Mouse (Mus musculus) spleen, adult 18-20 months (tissue): ENCODE measurements around the gene Fnbp1l.

Experiments
- DNase-seq, 2 experiments: peaks; one replicate each; pipeline ENCODE4 v3.0.0; 2022; ENCODE audit warnings: mixed read lengths in 2 of 2

The Fnbp1l gene

DNA sequence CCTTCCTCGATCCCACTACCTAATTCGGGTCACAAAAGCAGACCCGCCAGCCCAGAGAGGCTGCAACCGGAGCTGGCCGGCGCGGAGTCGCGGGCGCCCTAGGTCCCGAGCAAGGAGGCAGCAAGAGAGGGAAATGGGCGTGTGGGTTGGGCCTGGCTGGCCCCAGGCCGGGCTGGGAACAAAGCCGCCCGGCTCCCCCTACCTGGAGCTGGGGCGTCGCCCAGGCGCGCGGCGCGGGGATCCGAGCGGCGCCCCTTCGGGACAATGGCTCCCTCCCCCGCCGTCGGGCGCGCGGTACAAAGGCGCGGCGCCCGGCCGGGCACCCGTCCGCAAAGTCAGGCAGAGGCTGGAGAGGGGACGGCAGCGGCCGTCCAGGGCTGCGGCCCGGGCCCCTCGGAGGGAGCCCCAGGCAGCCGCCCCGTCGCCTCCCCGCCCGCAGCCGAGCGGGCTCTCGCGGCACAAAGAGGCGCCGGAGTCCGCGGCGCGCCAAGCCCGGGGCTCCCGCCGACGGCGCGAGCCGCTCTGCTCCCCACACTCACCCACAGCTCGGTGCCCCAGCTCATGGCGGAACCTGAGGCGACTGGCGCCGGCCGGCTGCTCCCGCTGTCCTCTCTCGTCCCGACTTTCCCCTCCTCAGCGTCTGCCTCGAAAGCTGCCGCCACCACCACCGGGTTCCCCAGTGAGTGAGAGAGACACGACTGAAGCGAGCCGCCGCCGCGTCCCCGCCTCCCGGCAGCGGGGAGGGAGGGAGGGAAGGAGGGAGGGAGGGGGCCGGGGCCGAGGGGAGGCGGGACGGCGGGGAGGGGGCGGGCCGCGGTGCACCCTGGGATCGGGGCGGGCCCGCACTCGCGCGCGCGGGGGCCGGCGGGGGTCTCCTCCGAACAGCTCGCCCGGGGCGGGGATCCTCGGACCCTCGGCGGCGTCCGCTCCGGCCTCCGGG, at the start of gene Fnbp1l:
Fnbp1l (minus strand) TSS at position 725 of the 940 bp plus-strand sequence.
- peak in 1 of 2 experiments; percentile 40 for DNase-seq

GRCm38 (mm10) chr3:122660795-122661194, 41.3 kb upstream of the Fnbp1l start:
- DNase-seq, result no peak

GRCm38 (mm10) chr3:122659261-122659917, 39.9 kb upstream of the Fnbp1l start:
- no peak for DNase-seq

GRCm38 (mm10) chr3:122647195-122647837, 27.8 kb upstream of the Fnbp1l start:
- DNase-seq, result no peak

- DNase-seq, result no peak
Measured at GRCm38 (mm10) chr3:122640286-122640685, 20.8 kb upstream of the Fnbp1l start.

DNA sequence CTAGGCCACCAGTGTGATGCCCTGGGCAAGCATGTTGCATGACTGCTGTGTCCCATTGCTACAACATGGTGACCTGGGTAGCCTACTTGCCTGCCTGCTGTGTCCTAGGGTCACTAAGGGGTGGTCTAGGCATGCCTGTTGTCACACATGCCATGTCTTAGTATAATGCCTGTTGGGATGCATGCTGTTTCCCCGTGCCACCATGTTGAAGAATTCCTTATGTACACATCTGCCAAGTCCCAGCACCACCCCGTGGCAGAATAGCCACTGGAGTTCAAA, 19.6 kb upstream of the Fnbp1l start:
- no peak for DNase-seq

DNA sequence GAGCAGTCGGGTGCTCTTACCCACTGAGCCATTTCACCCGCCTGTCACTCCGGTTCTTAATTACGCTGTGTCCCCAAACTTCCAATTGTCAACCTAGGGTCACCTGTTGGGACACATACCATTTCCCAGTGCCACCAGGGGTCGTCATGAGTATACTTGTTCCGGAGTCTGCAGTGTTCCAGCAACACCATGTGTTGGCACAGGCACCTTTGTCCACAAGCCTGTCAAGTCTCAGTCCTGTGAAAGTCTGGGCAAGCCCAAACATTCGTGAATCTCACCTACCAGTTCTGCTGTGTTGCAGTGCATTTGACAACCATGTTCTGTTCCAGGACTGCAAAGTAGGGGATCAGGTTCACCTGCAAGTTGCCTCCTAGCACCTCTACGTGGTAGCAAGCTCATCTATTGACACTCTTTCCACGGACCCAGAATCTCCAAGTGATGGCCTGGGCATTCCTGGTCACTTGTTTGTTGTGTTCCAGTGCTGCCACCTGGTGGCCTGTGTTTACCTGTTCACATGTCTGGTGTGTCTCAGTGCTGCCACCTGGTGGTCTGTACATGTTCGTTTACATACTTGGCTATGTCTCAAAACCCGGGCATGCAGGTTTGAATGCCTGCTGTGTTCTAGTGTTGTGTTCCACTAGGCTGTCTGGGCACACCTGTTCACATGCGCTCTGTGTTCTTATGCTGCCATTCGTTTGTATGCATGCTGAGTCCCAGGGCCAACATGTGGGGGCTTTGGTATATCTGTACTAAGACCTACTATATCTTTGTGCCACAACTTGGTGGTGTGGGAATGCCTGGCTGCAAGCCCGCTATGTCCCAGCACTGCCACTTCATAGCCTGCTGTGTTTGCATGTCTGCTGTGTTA, 19.0 kb upstream of the Fnbp1l start:
- peak; percentile 73 to 92 for DNase-seq

GRCm38 (mm10) chr3:122637280-122637679, 17.8 kb upstream of the Fnbp1l start:
- DNase-seq, result no peak

DNA sequence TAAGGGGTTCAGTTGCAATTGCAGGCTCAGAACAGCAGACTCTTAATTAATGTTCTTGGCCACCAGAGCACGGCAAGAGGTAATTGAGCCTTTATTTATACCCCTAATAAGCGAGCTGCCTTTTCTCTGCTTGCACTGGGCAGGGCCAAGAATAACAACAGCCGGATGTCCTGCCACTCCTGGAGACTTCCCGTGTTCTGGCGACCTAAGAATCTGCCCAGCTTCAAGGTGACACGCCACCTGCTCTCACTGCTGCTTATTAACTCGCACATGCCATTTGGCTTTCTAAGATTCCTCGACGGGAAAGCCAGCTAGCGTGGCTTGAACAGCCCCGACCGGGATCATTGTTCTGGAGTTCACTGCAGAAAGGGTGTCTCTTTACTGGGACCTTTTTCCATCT, 15.7 kb upstream of the Fnbp1l start:
- DNase-seq, result no peak

GRCm38 (mm10) chr3:122629580-122629979, 10.1 kb upstream of the Fnbp1l start:
- no peak for DNase-seq

DNA sequence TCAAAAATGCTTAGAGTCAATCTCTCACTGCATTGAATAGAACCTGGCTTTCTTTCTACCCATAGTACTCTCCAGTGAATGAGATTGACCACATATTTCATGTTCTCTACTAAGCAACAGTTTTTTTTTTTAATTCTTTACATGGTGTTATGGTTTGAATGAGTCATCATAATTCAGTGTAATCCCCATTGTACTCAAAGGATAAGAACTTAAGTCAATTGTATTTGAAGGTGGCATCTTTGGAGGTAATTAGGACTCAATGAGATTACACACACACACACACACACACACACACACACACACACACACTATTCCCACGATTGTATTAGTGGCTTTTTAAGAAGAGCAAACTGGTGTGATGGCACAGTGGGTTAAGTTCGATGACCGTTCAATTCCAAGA, 9.4 kb upstream of the Fnbp1l start:
- no peak for DNase-seq

DNA sequence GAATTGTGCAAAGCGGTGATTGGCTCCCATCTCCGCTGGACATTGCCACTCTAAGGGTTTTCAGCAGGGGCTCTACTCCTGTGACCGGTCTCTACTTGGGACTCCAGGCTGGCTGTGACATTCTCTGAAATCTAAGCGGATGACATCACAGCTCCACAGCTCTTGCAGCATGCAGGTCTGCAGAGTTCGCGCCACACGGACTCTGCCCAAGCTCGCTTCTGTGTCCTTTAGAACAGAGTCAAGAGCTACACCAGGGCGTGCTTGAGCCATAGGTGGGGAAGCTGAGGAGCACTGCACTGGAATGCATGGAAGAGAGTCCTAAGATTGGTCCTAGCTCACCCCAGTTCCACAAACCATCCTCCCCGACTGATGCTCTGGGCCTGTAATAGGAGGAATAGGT, 9.0 kb upstream of the Fnbp1l start:
- no peak for DNase-seq

- no peak for DNase-seq
Measured at GRCm38 (mm10) chr3:122627846-122628245, 8.3 kb upstream of the Fnbp1l start.

DNA sequence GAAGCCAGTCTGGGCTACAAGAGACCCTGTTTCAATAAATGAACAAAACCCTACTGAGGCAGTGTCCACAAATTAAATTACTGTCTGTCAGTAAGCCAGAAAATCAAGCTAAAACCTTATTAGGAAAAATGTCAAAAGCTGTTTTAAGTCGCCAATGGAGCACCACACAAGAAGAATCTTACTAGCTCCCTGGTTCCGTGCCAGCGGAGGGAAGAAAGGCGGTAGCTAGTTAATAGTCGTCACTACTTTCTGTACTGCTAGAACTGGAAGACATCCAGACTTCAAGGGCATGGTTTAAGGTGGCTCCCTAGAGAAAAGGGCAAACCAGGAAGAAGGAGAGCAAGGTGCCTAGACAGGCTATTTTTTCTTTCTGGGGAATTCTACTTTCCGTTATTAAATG, 5.1 kb upstream of the Fnbp1l start:
- no peak for DNase-seq

DNA sequence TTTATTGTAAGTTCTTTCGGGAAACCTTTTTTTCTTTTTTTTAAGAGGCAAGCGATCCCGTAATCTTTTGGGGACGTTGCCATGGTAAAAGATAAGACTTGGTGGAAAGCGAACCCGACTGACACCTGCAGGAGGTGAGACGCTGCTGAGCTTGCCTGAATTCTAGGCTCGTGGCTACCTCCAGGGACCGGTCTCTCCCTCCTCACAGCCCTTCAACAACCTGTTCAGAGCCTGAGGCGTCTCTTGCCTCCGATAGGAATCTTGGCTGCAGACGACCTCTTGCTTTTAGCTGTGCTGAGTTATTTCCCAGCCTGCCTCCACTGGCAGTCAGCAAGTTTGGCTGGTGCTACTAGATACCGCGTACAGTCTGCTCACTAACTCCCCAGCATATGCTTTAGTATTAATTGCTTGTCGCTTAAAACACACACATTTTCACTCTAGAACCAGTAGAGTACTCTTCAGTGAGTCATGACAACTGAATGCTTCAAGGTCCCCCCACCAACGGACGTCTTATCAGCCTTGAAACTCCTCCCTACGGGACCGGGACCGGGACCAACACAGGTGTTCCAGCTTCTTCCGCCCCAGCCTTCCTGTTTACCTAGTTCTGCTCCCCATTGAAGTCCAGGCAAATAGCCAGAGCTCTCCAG, 893 bp upstream of the Fnbp1l start:
- peak in 1 of 2 experiments; percentile 5 for DNase-seq

DNA sequence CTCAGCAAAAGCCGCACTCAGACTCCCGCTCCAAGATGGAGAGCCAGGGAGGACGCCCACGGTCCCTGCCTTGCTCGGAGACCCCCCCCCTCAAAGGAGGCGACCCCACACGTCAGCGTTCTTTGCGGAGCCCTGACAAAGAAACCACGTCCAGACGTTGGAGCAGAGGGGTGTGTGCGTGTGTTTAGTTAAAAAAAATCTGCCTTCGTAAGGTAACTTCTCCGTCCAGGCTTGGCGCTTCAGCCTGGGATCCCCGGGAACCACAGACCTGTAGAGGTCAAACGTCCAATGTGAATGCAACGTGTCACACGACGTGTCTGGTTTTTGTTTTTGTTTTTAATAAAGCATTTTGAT, 393 bp upstream of the Fnbp1l start:
- no peak for DNase-seq

- DNase-seq, result peak in 1 of 2 experiments; percentile 10
Measured at GRCm38 (mm10) chr3:122618402-122618801, 1.1 kb downstream of the Fnbp1l start.

DNA sequence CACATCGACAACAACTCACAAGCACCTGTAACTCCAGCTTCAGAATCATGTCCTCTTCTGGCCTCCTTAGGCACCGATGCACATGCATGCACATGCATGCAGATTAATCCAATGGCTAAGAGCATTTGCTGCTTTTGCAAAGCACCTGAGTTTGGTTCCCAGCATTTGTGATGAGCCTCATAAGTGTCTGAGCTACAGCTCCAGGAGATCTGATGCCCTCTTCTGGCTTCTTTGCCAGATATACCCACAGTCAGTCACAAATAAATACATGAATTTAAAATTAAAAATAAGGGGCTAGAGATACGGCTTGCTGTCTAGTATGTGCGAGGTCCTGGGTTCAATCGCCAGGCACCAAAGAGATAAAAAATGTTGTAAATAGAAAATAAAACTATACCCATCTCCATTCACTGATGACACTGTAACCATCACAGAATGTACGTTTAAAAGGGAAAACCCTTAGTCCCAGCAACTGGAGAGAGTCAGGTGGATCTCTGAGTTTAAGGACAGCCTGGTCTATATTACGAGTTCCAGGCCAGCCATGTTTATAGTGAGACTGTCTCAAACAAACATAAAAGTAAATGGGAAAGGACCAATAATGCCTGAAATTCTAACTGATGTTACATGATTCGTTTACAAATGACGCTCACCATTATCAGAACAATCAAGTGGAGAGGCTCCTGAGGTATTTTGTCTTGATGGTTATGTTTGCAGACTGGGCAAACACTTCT, 1.7 kb downstream of the Fnbp1l start:
- no peak for DNase-seq

- DNase-seq, result no peak
Measured at GRCm38 (mm10) chr3:122612537-122612936, 7.0 kb downstream of the Fnbp1l start.

DNA sequence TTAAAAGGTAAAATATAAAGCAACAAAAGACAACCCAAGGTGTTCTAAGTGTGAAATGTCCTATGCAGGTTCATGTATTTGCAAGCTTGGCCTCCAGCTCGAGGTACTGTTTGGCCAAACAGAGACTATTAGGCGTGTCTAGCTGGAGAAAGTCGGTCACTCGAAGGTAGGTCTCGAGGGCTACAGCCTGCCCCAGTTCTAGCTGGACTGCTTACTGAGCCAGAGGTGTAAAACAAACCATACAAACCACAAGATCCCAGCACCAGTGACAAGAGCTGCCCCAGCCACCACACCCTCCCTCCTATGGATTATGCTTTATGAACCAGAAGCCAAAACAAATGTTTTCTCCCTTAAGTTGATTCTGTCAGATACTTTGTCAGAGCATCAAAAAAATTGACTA, 7.8 kb downstream of the Fnbp1l start:
- DNase-seq, result no peak

GRCm38 (mm10) chr3:122606105-122606801, 13.3 kb downstream of the Fnbp1l start:
- DNase-seq, result no peak
